Mouse (Mus musculus): ENCODE measurements around the gene Map2k1.

GRCm38 (mm10) chr9:64198068-64198762 lies 55.2 kb downstream of the Map2k1 start:
- TF ChIP-seq CEBPB (IDR thresholded peaks at IDR 0.05; ENCODE audit: insufficient read depth, poor library complexity, severe bottlenecking): no peak
- TF ChIP-seq POLR2A (IDR thresholded peaks at IDR 0.05; ENCODE audit: insufficient read length, low read depth): no peak
- no peak for TF ChIP-seq MYOG (IDR thresholded peaks at IDR 0.05; ENCODE audit: control insufficient read depth in 1 of 3, insufficient read depth in 1 of 3, insufficient read length in 2 of 3, low read depth in 2 of 3)
- TF ChIP-seq MAX (IDR thresholded peaks at IDR 0.05; ENCODE audit: low read depth): no peak
- no peak for TF ChIP-seq POLR2AphosphoS2 (IDR thresholded peaks at IDR 0.05; ENCODE audit: insufficient read length, low read depth)
- no peak for TF ChIP-seq TCF12 (IDR thresholded peaks at IDR 0.05; ENCODE audit: insufficient read depth, poor library complexity, severe bottlenecking)

All from myocyte (in vitro differentiated cells).